Mouse (Mus musculus) liver, adult 2 months (tissue): Measurements from ENCODE around the gene Gadd45gip1. TPM values are rescaled to one million over a fixed set of nuclear protein-coding genes. Genes with fewer than 3 reads are reported as not detected.

Source experiments
- DNase-seq: peaks from one replicate; pipeline ENCODE4 v3.0.0-alpha.2; 2011; ENCODE audit warnings: low read depth, low spot score; ENCODE audit errors: extremely low read depth
- H3K27ac ChIP-seq: fragments of 200-500 bp; replicated peaks from 2 replicates; pipeline ENCODE4 v1.5.1; 2012; ENCODE audit warnings: low read depth, mild to moderate bottlenecking, control low read depth, inconsistent platforms, low read length; ENCODE audit not compliant: insufficient read depth
- H3K27me3 ChIP-seq: fragments of 200-500 bp; 2 replicates; pipeline ENCODE4 v1.6.1; 2012; ENCODE audit warnings: mild to moderate bottlenecking, moderate library complexity, low read length, inconsistent platforms; ENCODE audit not compliant: control insufficient read depth, insufficient read depth
- H3K36me3 ChIP-seq: fragments of 200-500 bp; 2 replicates; pipeline ENCODE4 v1.6.1; 2012; ENCODE audit warnings: low read length, inconsistent platforms; ENCODE audit not compliant: control insufficient read depth, insufficient read depth
- H3K4me1 ChIP-seq: fragments of 200-500 bp; 2 replicates; pipeline ENCODE4 v1.6.1; 2011; ENCODE audit warnings: low read length; ENCODE audit not compliant: control insufficient read depth, insufficient read depth
- H3K4me3 ChIP-seq: fragments of 200-500 bp; 2 replicates; pipeline ENCODE4 v1.5.1; 2011; ENCODE audit warnings: low read depth, mild to moderate bottlenecking, control low read depth, low read length, moderate library complexity; ENCODE audit not compliant: insufficient read depth
- H3K79me2 ChIP-seq: fragments of 200-500 bp; 2 replicates; pipeline ENCODE4 v1.6.1; 2012; ENCODE audit warnings: inconsistent platforms, mild to moderate bottlenecking, low read length, moderate library complexity; ENCODE audit not compliant: control insufficient read depth, insufficient read depth
- H3K9ac ChIP-seq: fragments of 200-500 bp; 2 replicates; pipeline ENCODE4 v1.6.1; 2012; ENCODE audit warnings: low read depth, mild to moderate bottlenecking, control low read depth, inconsistent platforms, low read length
- CTCF ChIP-seq: fragments of 200-500 bp; IDR thresholded peaks from 2 replicates; pipeline ENCODE4 v1.5.1; 2011; ENCODE audit warnings: low read depth, low read length, control low read depth
- POLR2A ChIP-seq: fragments of 200-500 bp; IDR thresholded peaks from 2 replicates; pipeline ENCODE4 v1.6.1; 2011; ENCODE audit warnings: low read length, control low read depth; ENCODE audit not compliant: insufficient read depth; ENCODE audit errors: extremely low read depth
- WGBS: fragments of 180-500 bp; shearing (Covaris S2); methylation state at CpG from one replicate; pipeline ENCODE4 v1.1.7; 2018; 5-methylcytosine and 5-hydroxymethylcytosine counted together
- polyA plus RNA-seq: library from polyadenylated mRNA; depleted of rRNA; stranded (reverse); fragments of >200 nt; gene quantifications from 2 replicates; pipeline ENCODE4 v1.2.3, GENCODE M21; 2012
- total RNA-seq: library from RNA; depleted of rRNA; stranded (reverse); fragments of >200 nt; gene quantifications from 2 replicates; pipeline ENCODE4 v1.2.3, GENCODE M21; 2014

Gadd45gip1 gene
- total and polyA plus RNA-seq, 2 experiments: 26.7 to 34.2 TPM

DNA sequence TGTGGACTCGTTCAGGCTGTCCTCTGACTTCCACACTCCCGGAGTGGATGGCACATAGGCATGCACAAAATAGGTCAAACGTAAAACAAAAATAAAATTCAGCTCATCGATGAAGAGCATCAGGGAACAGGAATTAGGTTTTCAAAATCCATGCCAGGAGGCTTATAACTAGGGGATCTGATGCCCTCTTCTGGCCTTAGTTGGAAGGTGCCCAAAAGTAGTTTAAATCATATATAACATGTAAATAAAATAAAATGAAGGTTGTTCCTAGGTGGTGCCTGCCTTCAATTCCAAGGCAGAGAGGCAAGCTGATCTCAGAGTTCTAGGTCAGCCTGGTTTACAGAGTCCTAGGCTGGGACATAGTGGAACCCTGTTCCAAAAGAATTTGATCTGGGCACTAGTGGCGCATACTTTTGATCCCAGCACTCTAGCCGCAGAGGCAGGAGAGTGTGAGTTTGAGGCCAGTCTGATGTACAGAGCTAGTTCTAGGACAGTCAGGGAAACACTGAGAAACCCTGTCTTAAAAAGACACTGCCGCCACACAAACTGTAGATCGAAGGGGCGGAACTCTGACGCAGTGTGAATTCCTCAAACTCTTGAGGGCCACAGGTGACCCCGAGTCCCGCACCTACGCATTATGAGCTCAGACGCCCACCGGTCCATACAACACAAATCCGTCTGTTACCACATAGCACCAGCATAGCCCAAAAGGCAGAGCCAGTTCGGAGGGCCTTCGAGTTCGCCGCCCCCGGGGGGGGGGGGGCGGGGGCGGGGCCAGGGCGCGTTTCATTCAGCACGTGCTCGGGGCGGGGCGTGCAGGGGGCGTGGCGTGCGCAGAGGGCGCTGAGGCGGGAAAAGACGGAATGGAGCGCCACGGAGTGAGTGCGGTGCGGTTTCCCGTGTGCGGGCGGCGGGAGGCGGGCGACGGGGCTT lies 40.3 kb downstream of the Gadd45gip1 start, which contains the start of gene Syce2:
Gene Syce2, plus strand, starts transcription at position 736 of the 933 bp plus-strand sequence.
- H3K4me3 ChIP-seq: peak within 1 kb of the TSS; percentile 52
- H3K27ac ChIP-seq: no peak within 1 kb of the TSS; the same call in 1 of the 2 replicates
- TF ChIP-seq CTCF: no peak
- TF ChIP-seq POLR2A: no peak
- peak within 1 kb of the TSS; percentile 54 for H3K9ac ChIP-seq
- peaks cover 2% of the 10 kb centered on the region; the same call in 1 of the 2 replicates for H3K36me3 ChIP-seq
- H3K79me2 ChIP-seq: no peaks in the 10 kb centered on the region
- peaks cover 8% of the 10 kb centered on the region; the same call in 1 of the 2 replicates for H3K4me1 ChIP-seq
- 11% methylated on average over 30 of the region's 46 CpGs for WGBS
- no peaks in the 10 kb centered on the region for H3K27me3 ChIP-seq
- DNase-seq: peak; percentile 48

DNA sequence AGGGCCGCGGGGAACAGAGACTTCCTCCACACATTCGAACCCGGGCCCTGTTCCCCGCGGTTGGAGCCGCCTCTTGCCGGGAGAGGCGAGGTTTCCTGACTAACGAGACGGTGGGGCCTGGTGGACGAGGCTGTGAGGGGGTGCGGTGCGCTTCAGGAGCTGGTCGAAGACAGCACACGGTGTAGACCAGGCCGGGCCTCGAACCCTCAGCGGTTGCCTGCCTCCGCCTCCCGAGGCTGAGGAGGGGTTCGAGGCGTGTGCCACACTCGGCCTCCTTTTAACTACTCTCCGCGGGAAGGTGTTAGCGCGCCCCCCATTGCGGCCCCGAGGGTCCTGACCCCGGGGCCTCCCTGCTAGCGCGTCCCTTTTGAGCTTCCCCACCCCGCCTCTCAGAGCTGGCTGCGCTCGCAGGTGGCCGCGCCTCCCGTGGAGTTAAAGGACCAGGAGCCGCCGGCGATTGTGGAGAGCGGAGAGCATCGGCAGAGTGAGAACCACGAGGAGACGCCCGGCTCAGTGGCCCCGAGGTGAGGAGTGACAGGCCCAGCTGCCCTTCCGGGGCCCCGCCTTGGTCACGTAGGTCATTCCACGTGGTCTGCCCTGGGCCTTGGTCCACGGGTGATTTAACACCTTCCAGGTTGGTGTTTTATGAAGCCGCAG lies 41.1 kb downstream of the Gadd45gip1 start:
- Histone ChIP-seq H3K27ac (no peak overlapping the region), H3K79me2 (no peaks in the 10 kb centered on the region), H3K4me1 (peaks cover 8% of the 10 kb centered on the region; the same call in 1 of the 2 replicates), H3K36me3 (peaks cover 2% of the 10 kb centered on the region; the same call in 1 of the 2 replicates), H3K9ac (peak overlapping the region; percentile 54), H3K27me3 (no peaks in the 10 kb centered on the region), H3K4me3 (peak overlapping the region; percentile 52)
- DNase-seq: no peak
- TF ChIP-seq CTCF (no peak), POLR2A (no peak)
- 5% methylated on average over 52 of the region's 54 CpGs for WGBS

DNA sequence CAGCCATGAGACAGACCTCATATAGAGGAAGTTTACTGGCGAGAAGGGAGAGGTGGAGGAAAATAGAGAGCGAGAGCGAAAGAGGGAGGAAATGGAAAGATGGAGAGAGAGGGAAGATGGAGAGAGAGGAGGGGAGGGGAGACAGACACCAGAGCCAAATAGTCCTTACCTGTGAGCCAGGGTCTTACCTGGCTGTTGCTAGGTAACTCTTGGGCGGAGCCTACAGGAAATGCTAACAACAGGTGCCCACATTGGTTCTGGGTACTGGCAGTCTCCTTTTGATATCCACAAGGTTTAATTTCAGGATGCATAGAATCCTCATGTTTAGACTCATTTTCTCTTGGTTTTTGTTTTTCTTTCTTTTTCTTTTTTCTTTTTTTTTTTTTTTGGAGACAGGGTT lies 41.7 kb downstream of the Gadd45gip1 start:
- 98% methylated on average over 4 of the region's 4 CpGs for WGBS
- no peak for DNase-seq
- no peaks in the 10 kb centered on the region for H3K27me3 ChIP-seq
- H3K27ac ChIP-seq: no peak overlapping the region
- H3K36me3 ChIP-seq: peaks cover 2% of the 10 kb centered on the region; the same call in 1 of the 2 replicates
- H3K4me3 ChIP-seq: no peak overlapping the region
- no peak overlapping the region for H3K9ac ChIP-seq
- TF ChIP-seq CTCF (no peak), POLR2A (no peak)
- peaks cover 8% of the 10 kb centered on the region; the same call in 1 of the 2 replicates for H3K4me1 ChIP-seq
- no peaks in the 10 kb centered on the region for H3K79me2 ChIP-seq

DNA sequence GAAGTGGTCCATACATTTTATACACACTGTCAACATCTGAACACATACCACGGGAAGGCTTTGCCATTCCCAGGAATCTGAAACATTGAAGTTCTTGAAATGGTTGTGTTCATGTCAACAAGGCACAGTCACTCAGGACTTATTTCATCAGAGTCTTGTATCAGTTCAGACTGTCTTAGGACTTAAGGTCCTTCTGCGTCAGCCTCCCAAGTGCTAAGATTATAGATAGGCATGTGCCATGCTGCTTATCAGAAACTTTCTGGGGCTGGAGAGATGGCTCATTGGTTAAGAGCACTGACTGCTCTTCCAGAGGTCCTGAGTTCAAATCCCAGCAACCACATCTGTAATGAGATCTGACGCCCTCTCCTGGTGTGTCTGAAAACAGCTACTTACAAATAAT lies 43.0 kb downstream of the Gadd45gip1 start:
- no peak for DNase-seq
- H3K27ac ChIP-seq: no peak overlapping the region
- peaks cover 8% of the 10 kb centered on the region; the same call in 1 of the 2 replicates for H3K4me1 ChIP-seq
- H3K4me3 ChIP-seq: no peak overlapping the region
- no peak overlapping the region for H3K9ac ChIP-seq
- TF ChIP-seq POLR2A (no peak), CTCF (no peak)
- no peaks in the 10 kb centered on the region for H3K79me2 ChIP-seq
- no peaks in the 10 kb centered on the region for H3K36me3 ChIP-seq
- H3K27me3 ChIP-seq: no peaks in the 10 kb centered on the region
- WGBS: 94% methylated on average over 3 of the region's 3 CpGs

- TF ChIP-seq POLR2A: no peak
- no peak for TF ChIP-seq CTCF
- H3K36me3 ChIP-seq: no peaks in the 10 kb centered on the region
- no peak for DNase-seq
- H3K4me1 ChIP-seq: 0 out of 2 replicates have a peak, but pooled peaks cover 3% of the 10 kb centered on the region
- no peak overlapping the region for H3K27ac ChIP-seq
- 81% methylated on average over 3 of the region's 3 CpGs for WGBS
- H3K79me2 ChIP-seq: no peaks in the 10 kb centered on the region
- H3K27me3 ChIP-seq: no peaks in the 10 kb centered on the region
- no peak overlapping the region for H3K4me3 ChIP-seq
- no peak overlapping the region for H3K9ac ChIP-seq
Observed at GRCm38 (mm10) chr8:84877297-84878035, 46.1 kb downstream of the Gadd45gip1 start.
